Comparison of ENCODE assay signal across 12 mouse cellular contexts in the genomic region with DNA sequence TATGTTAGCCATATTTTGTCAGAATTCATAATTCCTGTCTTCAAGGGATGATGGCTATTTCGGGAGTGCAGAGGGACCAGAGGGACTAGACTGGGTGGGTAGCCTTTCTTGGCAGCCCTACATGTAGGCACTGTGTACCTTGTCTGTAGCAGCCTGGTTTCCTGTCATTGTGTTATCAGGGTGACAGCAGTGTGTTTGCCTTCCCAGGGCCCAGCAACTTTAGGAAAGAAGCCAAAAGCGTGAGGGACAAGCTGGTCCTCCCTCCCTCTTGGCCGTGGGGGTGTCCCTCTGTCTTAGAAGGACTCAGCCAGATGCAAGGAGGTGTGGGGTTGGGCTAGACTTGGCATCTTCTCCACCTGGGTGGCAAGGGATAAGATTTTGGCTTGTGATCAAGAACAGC.
DNase-seq lines count a peak whose midpoint lies in the region; ATAC-seq and TF ChIP-seq lines count a peak whose summit lies in the region.
"Had no signal": no experiment of that assay in that cellular context is flagged by ENCODE, and none has a peak within 500 bp of the region (broad histone marks: within the 10 kb centered on the region; RNA-seq: fewer than 3 reads in every experiment).

No protein-coding gene starts in this region.

- H3K9me3 ChIP-seq in forebrain, embryonic 15.5 days, result no peaks in the 10 kb centered on the region
- no peaks in the 10 kb centered on the region for H3K9me3 ChIP-seq in forebrain, postnatal 0 days (ENCODE audit: low read length)
- no peaks in the 10 kb centered on the region for H3K9me3 ChIP-seq in MEL (replicated peaks; ENCODE audit: insufficient read depth, low read length)
- peaks cover 7% of the 10 kb centered on the region; the same call in 1 of the 2 replicates for H3K9me3 ChIP-seq in heart, embryonic 16.5 days (replicated peaks; ENCODE audit: control insufficient read depth, low read length)
- peaks cover 8% of the 10 kb centered on the region; the same call in 1 of the 2 replicates for H3K9me3 ChIP-seq in lung, embryonic 14.5 days (ENCODE audit: low read depth, low read length)
- H3K9me3 ChIP-seq in midbrain, postnatal 0 days (ENCODE audit: low read length), result no peaks in the 10 kb centered on the region
- H3K9me3 ChIP-seq: hindbrain, embryonic 13.5 days had no signal

- H3K36me3 ChIP-seq in forebrain, embryonic 15.5 days, result peaks cover 9% of the 10 kb centered on the region; the same call in 1 of the 2 replicates
- peaks cover 32% of the 10 kb centered on the region for H3K36me3 ChIP-seq in forebrain, postnatal 0 days (ENCODE audit: insufficient read depth)
- H3K36me3 ChIP-seq in MEL (ENCODE audit: control insufficient read depth in 1 of 2, insufficient read depth in 2 of 2, low read length in 2 of 2), result peaks cover 0 to 2% of the 10 kb centered on the region in 2 experiments; a peak in 1 of 4 replicates
- peaks cover 8% of the 10 kb centered on the region; the same call in 1 of the 2 replicates for H3K36me3 ChIP-seq in heart, embryonic 16.5 days (ENCODE audit: control insufficient read depth, insufficient read depth)
- peaks cover 15% of the 10 kb centered on the region; the same call in 1 of the 2 replicates for H3K36me3 ChIP-seq in lung, embryonic 14.5 days (ENCODE audit: insufficient read depth)
- peaks cover 26% of the 10 kb centered on the region for H3K36me3 ChIP-seq in midbrain, postnatal 0 days (ENCODE audit: insufficient read depth, low read length)

- H3K79me2 ChIP-seq in MEL (ENCODE audit: control insufficient read depth, insufficient read depth, low read length, poor library complexity), result no peaks in the 10 kb centered on the region

- no peak overlapping the region for H3K4me2 ChIP-seq in forebrain, embryonic 15.5 days (replicated peaks)
- H3K4me2 ChIP-seq in forebrain, postnatal 0 days (ENCODE audit: low read depth), result no peak overlapping the region
- H3K4me2 ChIP-seq in heart, embryonic 16.5 days (ENCODE audit: low read depth, low read length), result no peak overlapping the region
- H3K4me2 ChIP-seq in lung, embryonic 14.5 days, result no peak overlapping the region
- no peak overlapping the region for H3K4me2 ChIP-seq in midbrain, postnatal 0 days (ENCODE audit: low read depth, low read length, poor library complexity, severe bottlenecking)
- H3K4me2 ChIP-seq: hindbrain, embryonic 13.5 days had no signal

- peak overlapping the region; percentile 89 for H3K27ac ChIP-seq in forebrain, embryonic 15.5 days (replicated peaks)
- H3K27ac ChIP-seq in forebrain, postnatal 0 days (ENCODE audit: low read depth, low read length), result no peak overlapping the region
- no peak overlapping the region for H3K27ac ChIP-seq in MEL (ENCODE audit: control insufficient read depth, low read depth, low read length)
- H3K27ac ChIP-seq in heart, embryonic 16.5 days (ENCODE audit: low read length), result peak overlapping the region; percentile 78
- H3K27ac ChIP-seq in lung, embryonic 14.5 days (ENCODE audit: low read depth), result no peak overlapping the region
- H3K27ac ChIP-seq in midbrain, postnatal 0 days (ENCODE audit: low read depth, low read length), result no peak overlapping the region
- H3K27ac ChIP-seq: hindbrain, embryonic 13.5 days had no signal

- TF ChIP-seq POLR2A in MEL (IDR thresholded peaks at IDR 0.05; ENCODE audit: control insufficient read depth in 1 of 2, insufficient read depth in 1 of 2, low read depth in 1 of 2, low read length in 2 of 2, poor library complexity in 1 of 2), result no peak

- no peaks in the 10 kb centered on the region for H3K27me3 ChIP-seq in forebrain, embryonic 15.5 days
- no peaks in the 10 kb centered on the region for H3K27me3 ChIP-seq in forebrain, postnatal 0 days (ENCODE audit: insufficient read depth, low read length)
- no peaks in the 10 kb centered on the region for H3K27me3 ChIP-seq in MEL (ENCODE audit: control insufficient read depth in 1 of 2, insufficient read depth in 2 of 2, low read length in 2 of 2)
- no peaks in the 10 kb centered on the region for H3K27me3 ChIP-seq in heart, embryonic 16.5 days (ENCODE audit: control insufficient read depth, insufficient read depth, low read length)
- H3K27me3 ChIP-seq in lung, embryonic 14.5 days (ENCODE audit: insufficient read depth, low read length), result no peaks in the 10 kb centered on the region
- H3K27me3 ChIP-seq in midbrain, postnatal 0 days (ENCODE audit: insufficient read depth, low read length), result no peaks in the 10 kb centered on the region

- DNase-seq in forebrain, postnatal 0 days, result no peak
- peak; percentile 50 for DNase-seq in MEL (ENCODE audit: low read depth, low spot score)
- peak; percentile 66 for DNase-seq in lung, embryonic 14.5 days
- DNase-seq in c-Kit-positive CD71-positive TER-119-positive erythroid progenitor cells, embryonic 14.5 days (ENCODE audit: low spot score), result no peak
- DNase-seq in midbrain, postnatal 0 days (ENCODE audit: low spot score), result no peak
- no peak for DNase-seq in embryo, embryonic 10.5 days (ENCODE audit: low spot score)
- DNase-seq: cerebellum, adult 11 months had no signal

- no peak overlapping the region for H3K4me3 ChIP-seq in forebrain, embryonic 15.5 days
- no peak overlapping the region for H3K4me3 ChIP-seq in forebrain, postnatal 0 days (ENCODE audit: low read depth, low read length)
- no peak overlapping the region for H3K4me3 ChIP-seq in MEL (ENCODE audit: control insufficient read depth in 1 of 2, insufficient read depth in 1 of 2, low read depth in 2 of 2, low read length in 2 of 2)
- H3K4me3 ChIP-seq in heart, embryonic 16.5 days (ENCODE audit: low read length), result no peak overlapping the region
- no peak overlapping the region for H3K4me3 ChIP-seq in lung, embryonic 14.5 days (ENCODE audit: low read depth, low read length)
- H3K4me3 ChIP-seq in midbrain, postnatal 0 days (ENCODE audit: low read depth, low read length), result no peak overlapping the region
- H3K4me3 ChIP-seq: erythroblast, embryonic 14.5 days; hindbrain, embryonic 13.5 days had no signal

- no peak for ATAC-seq in forebrain, embryonic 15.5 days (replicated peaks)
- no peak for ATAC-seq in forebrain, postnatal 0 days
- ATAC-seq in heart, embryonic 16.5 days (replicated peaks; ENCODE audit: extremely low read depth, insufficient read depth, low FRiP score), result peak; percentile 38; the same call in 1 of the 2 replicates
- no peak for ATAC-seq in lung, embryonic 14.5 days (ENCODE audit: insufficient read depth)
- ATAC-seq in midbrain, postnatal 0 days (ENCODE audit: low FRiP score), result no peak
- ATAC-seq: midbrain, embryonic 16.5 days had no signal

- TF ChIP-seq RAD21 in MEL (IDR thresholded peaks at IDR 0.05; ENCODE audit: low read depth, low read length), result no peak

- 78% methylated on average over 3 of the region's 3 CpGs for WGBS in forebrain, embryonic 15.5 days
- WGBS in forebrain, postnatal 0 days, result 64% methylated on average over 3 of the region's 3 CpGs
- 57% methylated on average over 3 of the region's 3 CpGs for WGBS in heart, embryonic 16.5 days
- 57% methylated on average over 3 of the region's 3 CpGs for WGBS in lung, embryonic 14.5 days
- WGBS in midbrain, postnatal 0 days, result 79% methylated on average over 3 of the region's 3 CpGs

- no peak overlapping the region for H3K9ac ChIP-seq in forebrain, embryonic 15.5 days (replicated peaks)
- H3K9ac ChIP-seq in forebrain, postnatal 0 days, result no peak overlapping the region
- no peak overlapping the region for H3K9ac ChIP-seq in MEL (ENCODE audit: control insufficient read depth, low read depth, low read length, poor library complexity, severe bottlenecking)
- H3K9ac ChIP-seq in heart, embryonic 16.5 days (ENCODE audit: low read length), result no peak overlapping the region
- H3K9ac ChIP-seq in lung, embryonic 14.5 days, result no peak overlapping the region
- no peak overlapping the region for H3K9ac ChIP-seq in midbrain, postnatal 0 days (replicated peaks; ENCODE audit: low read length, poor library complexity, severe bottlenecking)
- H3K9ac ChIP-seq: hindbrain, embryonic 13.5 days had no signal

- TF ChIP-seq CTCF in forebrain, postnatal 0 days (IDR thresholded peaks at IDR 0.05; ENCODE audit: low read depth), result no peak
- TF ChIP-seq CTCF in MEL (IDR thresholded peaks at IDR 0.05 in 2 of 3, conservative IDR thresholded peaks at IDR 0.05 in 1 of 3; ENCODE audit: control insufficient read depth in 1 of 3, insufficient read depth in 1 of 3, low read depth in 2 of 3, low read length in 3 of 3, poor library complexity in 1 of 3, severe bottlenecking in 1 of 3), result no peak
- TF ChIP-seq CTCF in lung, embryonic 14.5 days (IDR thresholded peaks at IDR 0.05; ENCODE audit: low read depth), result no peak
- TF ChIP-seq CTCF in midbrain, postnatal 0 days (IDR thresholded peaks at IDR 0.05), result no peak

- H3K4me1 ChIP-seq in forebrain, embryonic 15.5 days, result peaks cover 55% of the 10 kb centered on the region
- H3K4me1 ChIP-seq in forebrain, postnatal 0 days (ENCODE audit: insufficient read depth), result peaks cover 10% of the 10 kb centered on the region
- peaks cover 0 to 12% of the 10 kb centered on the region in 2 experiments; a peak in 3 of 4 replicates for H3K4me1 ChIP-seq in MEL (ENCODE audit: control insufficient read depth in 1 of 2, insufficient read depth in 2 of 2, low read length in 2 of 2)
- H3K4me1 ChIP-seq in heart, embryonic 16.5 days (ENCODE audit: control insufficient read depth, insufficient read depth, low read length), result peaks cover 32% of the 10 kb centered on the region
- H3K4me1 ChIP-seq in lung, embryonic 14.5 days (ENCODE audit: insufficient read depth), result peaks cover 17% of the 10 kb centered on the region
- peaks cover 14% of the 10 kb centered on the region for H3K4me1 ChIP-seq in midbrain, postnatal 0 days (ENCODE audit: insufficient read depth, low read length)

- TF ChIP-seq EP300 in MEL (IDR thresholded peaks at IDR 0.05; ENCODE audit: low read depth in 1 of 2, low read length in 2 of 2), result peak; percentile 68 to 72

TF ChIP-seq in MEL, 35 proteins besides CTCF, POLR2A, EP300 and RAD21 (continues in another document):
- TF ChIP-seq POLR2AphosphoS2 (IDR thresholded peaks at IDR 0.05; ENCODE audit: low read length) (no peak), GATA1 (IDR thresholded peaks at IDR 0.05; ENCODE audit: low read depth, low read length) (peak; percentile 43; the same call in 1 of the 2 replicates), HCFC1 (IDR thresholded peaks at IDR 0.05; ENCODE audit: low read depth, low read length) (no peak), ZNF384 (IDR thresholded peaks at IDR 0.05; ENCODE audit: low read depth, low read length) (no peak), SMC3 (IDR thresholded peaks at IDR 0.05; ENCODE audit: low read depth, low read length) (no peak), KAT2A (conservative IDR thresholded peaks at IDR 0.05; ENCODE audit: low read depth, low read length) (no peak), MAX (IDR thresholded peaks at IDR 0.05; ENCODE audit: low read length) (no peak), ETS1 (IDR thresholded peaks at IDR 0.05; ENCODE audit: low read depth, low read length) (peak; percentile 40), CHD1 (IDR thresholded peaks at IDR 0.05; ENCODE audit: low read depth, low read length) (no peak), MAFK (IDR thresholded peaks at IDR 0.05; ENCODE audit: borderline replicate concordance, low read depth, low read length) (no peak), SIN3A (IDR thresholded peaks at IDR 0.05; ENCODE audit: low read length) (no peak), TBP (IDR thresholded peaks at IDR 0.05; ENCODE audit: low read depth, low read length) (no peak), USF1 (IDR thresholded peaks at IDR 0.05; ENCODE audit: low read depth, low read length) (no peak)

Comparison
In these comparisons a context has a peak if more than half of its experiments do, and no peak if none do; other contexts are left out.
1. H3K27ac ChIP-seq: peak in forebrain, embryonic 15.5 days (single experiment) and heart, embryonic 16.5 days (single experiment); none in forebrain, postnatal 0 days (single experiment), MEL (single experiment), lung, embryonic 14.5 days (single experiment) and midbrain, postnatal 0 days (single experiment).
2. DNase-seq: peak in MEL (single experiment) and lung, embryonic 14.5 days (single experiment); none in forebrain, postnatal 0 days (single experiment), c-Kit-positive CD71-positive TER-119-positive erythroid progenitor cells, embryonic 14.5 days (single experiment), midbrain, postnatal 0 days (single experiment) and embryo, embryonic 10.5 days (single experiment).